12 mouse cellular contexts compared by ENCODE assay signal in the genomic region with DNA sequence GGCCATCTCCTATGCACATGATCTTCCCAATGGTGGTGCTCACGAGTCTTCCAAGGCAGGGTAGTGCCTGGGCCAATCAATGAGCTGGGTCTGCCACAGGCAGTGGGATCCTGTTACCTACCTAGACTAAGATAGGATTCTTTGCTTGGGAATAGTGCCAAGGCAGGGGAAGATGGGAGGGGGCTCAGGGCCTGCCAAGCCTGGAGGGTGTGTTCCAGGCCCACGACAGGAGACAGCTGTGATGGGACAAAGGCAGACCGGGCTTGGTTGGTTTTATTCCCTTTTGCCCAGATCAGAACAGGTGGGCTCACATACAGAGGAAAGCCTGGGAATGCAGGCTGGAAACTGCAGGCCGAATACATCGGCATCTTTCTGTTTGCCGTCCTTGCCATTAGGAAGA.
"Had no signal": no experiment of that assay in that cellular context is flagged by ENCODE, and none has a peak within 500 bp of the region (broad histone marks: within the 10 kb centered on the region; RNA-seq: fewer than 3 reads in every experiment).

No protein-coding gene starts in this region.

- H3K4me3 ChIP-seq: layer of hippocampus, adult 2 months; limb, embryonic 10.5 days; liver, embryonic 15.5 days; midbrain, embryonic 13.5 days; myocyte; neural tube, embryonic 15.5 days had no signal

- DNase-seq: lung, adult 2 months; right cerebral cortex, adult 18-20 months; right cerebral cortex, postnatal 25 days; thymus, postnatal 36 days had no signal

- ATAC-seq: lung, postnatal 0 days; midbrain, embryonic 13.5 days had no signal

- H3K9ac ChIP-seq: liver, embryonic 15.5 days; midbrain, embryonic 13.5 days; neural tube, embryonic 15.5 days had no signal

- H3K4me2 ChIP-seq: liver, embryonic 11.5 days; liver, embryonic 15.5 days; midbrain, embryonic 13.5 days; neural tube, embryonic 15.5 days had no signal

- H3K9me3 ChIP-seq: limb, embryonic 10.5 days; liver, embryonic 15.5 days; midbrain, embryonic 13.5 days; neural tube, embryonic 15.5 days had no signal

- H3K27me3 ChIP-seq: liver, embryonic 15.5 days; midbrain, embryonic 13.5 days; neural tube, embryonic 15.5 days had no signal

- H3K4me1 ChIP-seq: liver, embryonic 15.5 days; midbrain, embryonic 13.5 days; neural tube, embryonic 15.5 days had no signal

- H3K36me3 ChIP-seq: limb, embryonic 10.5 days; liver, embryonic 15.5 days; midbrain, embryonic 13.5 days; neural tube, embryonic 15.5 days had no signal

- H3K27ac ChIP-seq: layer of hippocampus, adult 2 months; limb, embryonic 10.5 days; liver, embryonic 15.5 days; midbrain, embryonic 13.5 days; neural tube, embryonic 15.5 days had no signal
